Mouse (Mus musculus) liver, embryonic 12.5 days (tissue): ENCODE results near the gene Kcnma1. TPM values are rescaled to one million over a fixed set of nuclear protein-coding genes. Genes with fewer than 3 reads are reported as not detected.

ENCODE experiments used
- ATAC-seq: fragments of 200-750 bp; cut with Nextera tagmentation; 2 replicates; pipeline ENCODE4 v1.8.0; 2017; ENCODE audit warnings: moderate number of reproducible peaks, mild to moderate bottlenecking, moderate library complexity
- H3K27ac ChIP-seq: fragments of 300-500 bp; sonication (generic); 2 replicates; pipeline ENCODE4 v1.5.1; 2016; ENCODE audit warnings: mild to moderate bottlenecking
- H3K27me3 ChIP-seq: fragments of 300-500 bp; sonication (generic); replicated peaks from 2 replicates; pipeline ENCODE4 v1.6.1; 2016; ENCODE audit warnings: mild to moderate bottlenecking, moderate library complexity
- H3K36me3 ChIP-seq: fragments of 300-500 bp; sonication (generic); 2 replicates; pipeline ENCODE4 v1.6.1; 2016; ENCODE audit warnings: mild to moderate bottlenecking, moderate library complexity
- H3K4me1 ChIP-seq: fragments of 300-500 bp; sonication (generic); 2 replicates; pipeline ENCODE4 v1.6.1; 2016
- H3K4me2 ChIP-seq: fragments of 300-500 bp; sonication (generic); 2 replicates; pipeline ENCODE4 v1.6.1; 2016; ENCODE audit warnings: mild to moderate bottlenecking, moderate library complexity
- H3K4me3 ChIP-seq: fragments of 300-500 bp; sonication (generic); 2 replicates; pipeline ENCODE4 v1.5.1; 2016; ENCODE audit warnings: mild to moderate bottlenecking, moderate library complexity
- H3K9ac ChIP-seq: fragments of 300-500 bp; sonication (generic); 2 replicates; pipeline ENCODE4 v1.6.1; 2016; ENCODE audit warnings: mild to moderate bottlenecking, moderate library complexity
- H3K9me3 ChIP-seq: fragments of 300-500 bp; sonication (generic); replicated peaks from 2 replicates; pipeline ENCODE4 v1.6.1; 2016; ENCODE audit warnings: mild to moderate bottlenecking, moderate library complexity
- WGBS: fragments of 180-500 bp; shearing (Covaris S2); methylation state at CpG from one replicate; pipeline ENCODE4 v1.1.7; 2016; ENCODE audit not compliant: insufficient replicate concordance; 5-methylcytosine and 5-hydroxymethylcytosine counted together
- polyA plus RNA-seq: library from polyadenylated mRNA; unstranded; fragments of >200 nt; fragmentation: Nextera tagmentation; extraction: Ambion mirVana; gene quantifications from 2 replicates; pipeline ENCODE4 v1.2.1, GENCODE M21; 2016

Gene Kcnma1
- polyA plus RNA-seq, 1 experiment from 2014 or later, result not detected

DNA sequence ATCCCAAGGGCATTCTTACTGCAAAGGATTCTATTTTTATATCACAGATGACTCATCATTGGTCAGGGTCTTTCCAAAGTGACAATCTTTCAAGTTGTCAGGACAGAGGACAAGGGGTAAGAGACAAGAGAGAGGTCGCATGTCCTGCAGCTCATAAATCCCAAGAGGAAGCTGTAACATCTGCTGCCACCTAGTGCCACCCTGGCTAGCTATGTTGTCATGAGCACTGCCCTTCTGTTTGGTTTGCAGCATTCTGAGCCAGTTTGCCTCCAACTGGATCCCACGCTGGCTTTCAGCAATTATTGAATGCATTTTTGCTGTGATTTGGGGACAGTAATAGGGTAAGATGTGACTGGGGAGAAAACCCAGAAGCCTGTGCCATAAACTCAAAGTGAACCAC is 373.6 kb downstream of the Kcnma1 start:
- Histone ChIP-seq H3K9ac (no peak overlapping the region), H3K36me3 (no peaks in the 10 kb centered on the region), H3K27me3 (no peaks in the 10 kb centered on the region), H3K9me3 (no peaks in the 10 kb centered on the region), H3K4me2 (no peak overlapping the region), H3K4me1 (no peaks in the 10 kb centered on the region), H3K4me3 (no peak overlapping the region), H3K27ac (no peak overlapping the region)
- no peak for ATAC-seq
- 45% methylated on average over 2 of the region's 2 CpGs for WGBS

DNA sequence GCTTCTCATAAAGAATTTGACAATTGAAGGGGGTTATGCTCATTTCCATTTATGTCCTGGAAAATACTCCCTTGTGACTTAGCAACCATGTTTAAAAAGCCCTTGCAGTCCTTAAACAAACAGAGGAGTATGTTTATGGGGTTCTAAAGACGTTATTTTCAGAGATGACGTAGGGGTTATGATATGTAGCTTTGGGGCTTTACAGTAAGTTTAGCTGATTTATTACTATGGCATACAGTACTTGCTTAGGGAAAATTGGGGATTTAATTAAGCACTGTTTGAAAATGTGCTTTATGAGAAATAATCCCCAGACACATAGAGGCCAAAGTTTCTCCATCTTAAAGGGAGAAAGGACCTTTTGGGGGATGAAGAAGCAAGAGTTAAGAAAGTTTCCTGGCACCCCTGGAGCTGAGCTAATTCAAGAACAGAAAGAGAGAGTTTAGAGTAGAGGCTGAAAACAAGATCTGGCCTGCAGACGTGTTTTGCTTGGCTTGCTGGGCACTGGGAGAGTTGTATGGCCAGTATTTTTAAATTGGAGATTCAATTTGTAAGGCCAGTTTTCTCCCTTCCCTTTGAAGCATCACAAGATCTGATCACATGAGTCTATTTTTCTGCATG is 376.1 kb downstream of the Kcnma1 start:
- Histone ChIP-seq H3K27me3 (no peaks in the 10 kb centered on the region), H3K9ac (no peak overlapping the region), H3K9me3 (no peaks in the 10 kb centered on the region), H3K4me1 (no peaks in the 10 kb centered on the region), H3K4me3 (no peak overlapping the region), H3K4me2 (no peak overlapping the region), H3K36me3 (no peaks in the 10 kb centered on the region), H3K27ac (no peak overlapping the region)
- no peak for ATAC-seq
- 51% methylated on average over 3 of the region's 3 CpGs for WGBS

DNA sequence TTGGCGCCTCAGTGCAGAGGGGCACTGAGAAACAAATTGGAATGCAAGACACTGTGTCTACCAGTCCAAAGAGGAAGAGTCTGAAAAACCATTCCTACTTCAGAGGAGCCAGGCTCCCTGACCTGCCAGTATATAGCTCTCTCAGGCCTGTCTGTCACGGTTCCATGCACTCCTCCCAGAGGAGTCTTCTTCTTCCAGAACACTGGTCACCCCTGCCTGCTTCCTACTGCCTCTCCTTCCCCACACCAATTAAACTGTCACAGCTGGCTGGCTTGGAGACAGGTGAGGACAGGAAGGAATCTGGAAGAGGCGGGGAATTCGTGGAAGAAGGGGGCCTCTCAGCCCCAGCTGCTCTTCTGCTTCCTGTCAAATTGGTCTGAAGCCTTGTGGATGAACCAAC is 378.4 kb downstream of the Kcnma1 start:
- Histone ChIP-seq H3K4me3 (no peak overlapping the region), H3K27ac (no peak overlapping the region), H3K4me1 (no peaks in the 10 kb centered on the region), H3K36me3 (no peaks in the 10 kb centered on the region), H3K9me3 (no peaks in the 10 kb centered on the region), H3K9ac (no peak overlapping the region), H3K4me2 (no peak overlapping the region), H3K27me3 (no peaks in the 10 kb centered on the region)
- 41% methylated on average over 4 of the region's 4 CpGs for WGBS
- ATAC-seq, result no peak

DNA sequence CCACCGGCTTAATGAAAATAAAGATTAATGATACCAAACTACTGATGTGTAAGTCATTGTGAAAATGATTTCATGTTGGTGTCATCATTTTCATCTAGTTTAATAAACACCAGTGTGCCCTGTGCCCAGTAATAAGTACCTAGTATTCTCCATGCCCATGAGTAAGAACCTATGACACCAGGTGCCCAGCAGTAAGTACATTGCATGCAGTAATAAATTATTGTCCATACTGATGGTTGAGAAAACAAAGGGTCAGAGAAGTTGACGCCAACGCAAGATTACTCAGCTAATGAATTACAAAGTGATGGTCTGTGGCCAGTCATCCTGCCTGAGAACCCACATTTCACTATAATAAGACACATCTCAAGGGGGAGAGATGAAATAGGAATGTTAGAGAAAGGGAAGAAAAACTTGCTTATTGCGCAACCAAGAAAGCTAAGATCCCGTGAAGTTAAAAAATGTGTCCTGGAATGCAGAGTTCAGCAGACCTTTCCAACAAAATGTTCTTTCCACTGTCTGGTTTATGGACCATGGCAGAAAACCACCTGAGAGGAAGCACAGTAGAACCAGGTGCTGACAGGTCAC is 381.2 kb downstream of the Kcnma1 start:
- no peak for ATAC-seq
- no peaks in the 10 kb centered on the region for H3K9me3 ChIP-seq
- H3K36me3 ChIP-seq, result no peaks in the 10 kb centered on the region
- H3K27ac ChIP-seq, result no peak overlapping the region
- H3K4me3 ChIP-seq, result no peak overlapping the region
- H3K27me3 ChIP-seq, result no peaks in the 10 kb centered on the region
- no peak overlapping the region for H3K9ac ChIP-seq
- WGBS, result 83% methylated on average over 5 of the region's 5 CpGs
- no peaks in the 10 kb centered on the region for H3K4me1 ChIP-seq
- no peak overlapping the region for H3K4me2 ChIP-seq

DNA sequence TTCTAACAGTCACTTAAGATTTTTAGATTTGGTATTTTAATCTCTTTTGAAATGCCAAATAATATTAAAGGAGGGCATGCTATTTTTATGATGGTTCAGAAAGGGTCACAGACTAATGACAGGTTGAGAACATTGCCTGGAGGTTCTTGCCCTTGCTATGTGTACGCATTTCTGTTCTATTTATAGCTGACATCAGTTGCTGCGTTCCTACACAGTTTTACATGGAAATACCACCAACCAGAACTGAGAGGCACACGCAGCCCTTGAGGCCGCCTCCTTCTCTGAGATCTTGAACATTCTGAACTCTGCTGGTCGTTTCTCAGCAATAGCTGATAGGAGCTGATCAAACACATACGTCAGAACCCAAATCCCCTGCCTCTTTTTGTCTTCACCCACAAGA is 387.4 kb downstream of the Kcnma1 start:
- no peak overlapping the region for H3K27ac ChIP-seq
- H3K27me3 ChIP-seq, result no peaks in the 10 kb centered on the region
- H3K36me3 ChIP-seq, result no peaks in the 10 kb centered on the region
- no peak for ATAC-seq
- no peaks in the 10 kb centered on the region for H3K9me3 ChIP-seq
- no peaks in the 10 kb centered on the region for H3K4me1 ChIP-seq
- H3K4me3 ChIP-seq, result no peak overlapping the region
- H3K9ac ChIP-seq, result no peak overlapping the region
- WGBS, result 52% methylated on average over 6 of the region's 6 CpGs
- no peak overlapping the region for H3K4me2 ChIP-seq

DNA sequence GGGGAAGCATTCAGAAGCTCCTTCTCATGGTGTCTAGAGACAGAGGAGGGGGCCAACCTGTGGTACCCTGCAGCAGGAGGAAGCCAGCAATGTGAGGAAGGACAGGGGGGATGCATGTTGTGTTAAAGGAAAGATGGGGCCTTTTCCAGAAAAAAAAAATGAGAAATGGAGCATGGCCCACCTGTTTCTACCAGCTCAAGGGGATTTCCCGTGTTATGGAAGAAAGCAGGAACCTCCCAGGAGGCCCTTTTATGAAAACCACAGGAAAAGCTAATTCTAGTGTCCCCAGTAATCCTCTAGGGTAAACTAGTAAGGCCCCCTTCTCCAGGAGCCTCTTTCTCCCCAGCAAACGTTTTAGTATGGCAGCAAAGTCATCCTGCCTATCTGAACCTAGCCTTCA is 388.2 kb downstream of the Kcnma1 start:
- Histone ChIP-seq H3K4me3 (no peak overlapping the region), H3K9me3 (no peaks in the 10 kb centered on the region), H3K27ac (no peak overlapping the region), H3K9ac (no peak overlapping the region), H3K36me3 (no peaks in the 10 kb centered on the region), H3K4me2 (no peak overlapping the region), H3K4me1 (no peaks in the 10 kb centered on the region), H3K27me3 (no peaks in the 10 kb centered on the region)
- WGBS, result 25% methylated on average over 2 of the region's 2 CpGs
- no peak for ATAC-seq

DNA sequence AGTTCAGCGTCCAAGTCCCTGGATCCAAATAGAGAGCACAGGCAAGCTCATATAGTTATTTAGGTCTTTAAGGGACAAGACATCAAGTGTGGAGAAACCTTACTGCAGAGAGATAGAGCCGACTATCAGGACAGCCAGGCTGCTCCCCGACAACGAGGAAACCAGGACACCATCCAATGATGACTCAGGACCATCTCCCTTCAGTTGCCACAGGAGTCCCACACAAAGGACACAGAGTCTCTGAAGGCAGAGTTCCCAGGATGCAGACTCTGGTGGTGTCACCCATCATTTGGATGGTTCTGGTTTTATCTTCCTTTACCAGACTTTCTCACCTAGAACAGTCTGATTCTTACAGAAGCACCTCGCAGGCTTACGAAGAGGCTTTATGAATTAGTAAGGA is 388.9 kb downstream of the Kcnma1 start:
- Histone ChIP-seq H3K9me3 (no peaks in the 10 kb centered on the region), H3K4me2 (no peak overlapping the region), H3K4me3 (no peak overlapping the region), H3K4me1 (no peaks in the 10 kb centered on the region), H3K9ac (no peak overlapping the region), H3K36me3 (no peaks in the 10 kb centered on the region), H3K27ac (no peak overlapping the region), H3K27me3 (no peaks in the 10 kb centered on the region)
- 62% methylated on average over 6 of the region's 6 CpGs for WGBS
- ATAC-seq, result no peak

DNA sequence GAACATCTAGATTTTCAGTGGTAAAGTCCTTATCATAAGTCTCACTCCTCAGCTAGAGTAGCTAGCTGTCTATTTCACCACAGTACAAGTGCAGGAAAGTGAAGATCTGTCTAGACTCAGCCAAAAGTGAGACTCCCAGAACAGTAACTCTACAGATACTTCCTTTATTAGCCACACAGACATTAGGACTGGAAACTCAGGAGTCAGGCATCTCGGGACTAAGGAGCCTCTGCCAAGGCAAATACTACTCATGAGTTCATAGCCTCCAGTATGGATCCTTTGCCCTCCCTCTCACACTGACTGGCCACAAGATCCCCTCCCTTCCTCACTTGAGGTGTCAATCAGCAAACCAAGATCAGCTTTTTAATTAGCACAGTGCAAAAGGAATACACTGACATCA is 389.8 kb downstream of the Kcnma1 start:
- Histone ChIP-seq H3K9ac (no peak overlapping the region), H3K4me1 (no peaks in the 10 kb centered on the region), H3K36me3 (no peaks in the 10 kb centered on the region), H3K4me2 (no peak overlapping the region), H3K9me3 (no peaks in the 10 kb centered on the region), H3K27me3 (no peaks in the 10 kb centered on the region), H3K27ac (no peak overlapping the region), H3K4me3 (no peak overlapping the region)
- WGBS, result 48% methylated on average over 1 of the region's 1 CpGs
- ATAC-seq, result no peak

DNA sequence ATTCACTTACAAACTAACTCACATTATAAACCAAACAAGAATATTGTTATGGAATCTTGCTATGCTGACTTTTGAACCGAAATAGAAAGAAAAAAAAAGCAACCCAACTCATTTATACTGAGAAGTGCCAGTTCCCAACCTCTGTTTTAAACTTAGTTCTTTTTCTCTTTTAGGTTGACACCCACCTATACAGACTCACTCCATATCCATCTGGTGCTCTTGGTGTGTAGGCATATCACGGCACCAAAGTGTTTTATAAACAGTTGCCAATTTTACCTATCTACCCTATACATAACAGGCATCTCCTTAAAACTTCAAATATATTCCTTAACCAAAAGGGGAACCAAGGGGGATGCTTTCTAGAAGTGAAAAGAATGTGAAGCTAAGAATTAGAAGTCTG is 393.6 kb downstream of the Kcnma1 start:
- Histone ChIP-seq H3K9ac (no peak overlapping the region), H3K4me2 (no peak overlapping the region), H3K36me3 (no peaks in the 10 kb centered on the region), H3K27me3 (no peaks in the 10 kb centered on the region), H3K9me3 (no peaks in the 10 kb centered on the region), H3K4me3 (no peak overlapping the region), H3K27ac (no peak overlapping the region), H3K4me1 (no peaks in the 10 kb centered on the region)
- ATAC-seq, result no peak
- WGBS, result 54% methylated on average over 2 of the region's 2 CpGs

DNA sequence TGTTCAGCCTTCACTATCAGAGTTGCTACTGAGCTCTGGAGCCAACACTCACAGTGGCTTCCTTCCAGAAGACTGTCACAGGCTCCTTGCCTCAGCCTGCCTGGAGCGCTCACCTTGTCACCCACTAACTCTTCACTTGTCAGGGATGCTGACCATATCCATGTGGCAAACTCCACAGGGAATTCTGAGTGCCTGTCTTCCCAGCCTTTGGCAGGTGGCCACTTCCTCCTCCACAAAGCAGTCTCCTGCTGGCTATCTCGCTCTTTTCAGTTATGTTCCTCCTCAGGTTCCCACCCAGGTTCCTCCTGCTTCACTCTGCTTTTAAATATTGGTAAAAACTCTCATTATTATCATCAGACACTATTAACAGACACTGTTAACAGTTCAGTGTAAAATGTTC is 395.3 kb downstream of the Kcnma1 start:
- ATAC-seq, result no peak
- no peaks in the 10 kb centered on the region for H3K4me1 ChIP-seq
- H3K27me3 ChIP-seq, result no peaks in the 10 kb centered on the region
- H3K4me2 ChIP-seq, result no peak overlapping the region
- no peaks in the 10 kb centered on the region for H3K36me3 ChIP-seq
- 58% methylated on average over 2 of the region's 2 CpGs for WGBS
- no peak overlapping the region for H3K9ac ChIP-seq
- H3K27ac ChIP-seq, result no peak overlapping the region
- H3K4me3 ChIP-seq, result no peak overlapping the region
- H3K9me3 ChIP-seq, result no peaks in the 10 kb centered on the region

DNA sequence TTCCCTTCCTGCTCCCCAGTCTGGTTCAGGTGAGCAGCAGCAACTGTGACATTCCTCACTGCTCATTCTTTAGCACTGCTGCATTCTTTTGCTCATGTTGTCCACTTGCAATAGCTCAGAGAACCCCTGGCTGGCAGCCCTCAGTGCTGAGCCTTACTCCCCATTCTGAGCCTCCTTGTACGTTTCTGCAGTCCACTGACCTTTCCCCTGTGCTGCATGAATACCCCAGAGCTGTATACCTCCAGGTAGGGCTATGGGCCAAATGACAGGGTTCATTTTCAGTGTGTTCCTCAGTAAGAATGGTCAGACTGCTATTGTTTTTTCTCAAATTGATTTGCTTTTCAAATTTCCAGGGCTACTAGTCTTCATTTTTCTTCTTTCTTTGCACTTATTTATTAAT is 396.2 kb downstream of the Kcnma1 start:
- Histone ChIP-seq H3K27me3 (no peaks in the 10 kb centered on the region), H3K36me3 (no peaks in the 10 kb centered on the region), H3K4me3 (no peak overlapping the region), H3K9ac (no peak overlapping the region), H3K9me3 (no peaks in the 10 kb centered on the region), H3K4me1 (no peaks in the 10 kb centered on the region), H3K27ac (no peak overlapping the region), H3K4me2 (no peak overlapping the region)
- WGBS, result 19% methylated on average over 1 of the region's 1 CpGs
- ATAC-seq, result no peak

DNA sequence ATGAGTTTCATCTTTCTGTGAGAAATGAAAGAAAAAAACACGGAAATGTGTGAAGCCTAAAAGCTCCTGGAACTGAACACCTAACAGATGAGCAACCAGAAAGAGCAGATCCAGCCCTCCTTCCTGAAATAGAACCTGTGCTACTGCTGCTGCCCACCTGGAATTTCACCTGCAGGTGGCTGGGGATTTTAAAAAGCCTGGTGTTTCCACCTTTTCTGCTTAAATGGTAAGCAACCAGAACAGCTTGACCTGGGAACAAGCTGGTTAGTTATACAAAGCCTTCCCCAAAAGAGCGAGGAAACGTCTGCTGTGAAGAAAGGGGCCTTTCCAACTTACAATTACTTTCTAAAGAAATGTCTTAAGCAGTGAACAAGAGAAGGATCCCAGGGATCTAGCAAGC is 404.2 kb downstream of the Kcnma1 start:
- Histone ChIP-seq H3K4me3 (no peak overlapping the region), H3K4me2 (no peak overlapping the region), H3K36me3 (no peaks in the 10 kb centered on the region), H3K9me3 (no peaks in the 10 kb centered on the region), H3K4me1 (no peaks in the 10 kb centered on the region), H3K9ac (no peak overlapping the region), H3K27me3 (no peaks in the 10 kb centered on the region), H3K27ac (no peak overlapping the region)
- 57% methylated on average over 3 of the region's 3 CpGs for WGBS
- ATAC-seq, result no peak

DNA sequence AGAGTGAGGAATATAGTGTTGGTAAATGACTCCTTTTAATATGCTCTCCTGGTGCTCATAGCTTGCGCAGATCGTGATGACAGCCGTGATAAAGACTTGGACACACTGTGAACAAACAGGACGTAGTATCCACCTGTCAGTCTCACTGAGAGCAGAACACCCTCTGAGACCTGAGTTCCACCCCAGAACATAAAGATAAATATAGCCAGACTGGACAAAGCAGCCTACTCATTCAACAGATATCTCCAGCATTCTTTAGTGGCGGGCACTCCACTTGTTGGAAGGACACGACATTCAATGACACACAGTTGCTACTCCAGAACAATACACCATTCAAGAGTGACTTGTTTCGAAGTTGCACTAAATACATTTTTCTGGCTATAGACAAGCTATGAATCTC is 408.6 kb downstream of the Kcnma1 start:
- no peak overlapping the region for H3K27ac ChIP-seq
- H3K4me1 ChIP-seq, result no peaks in the 10 kb centered on the region
- H3K27me3 ChIP-seq, result no peaks in the 10 kb centered on the region
- no peak overlapping the region for H3K9ac ChIP-seq
- H3K9me3 ChIP-seq, result no peaks in the 10 kb centered on the region
- no peak overlapping the region for H3K4me2 ChIP-seq
- no peak for ATAC-seq
- WGBS, result 72% methylated on average over 7 of the region's 7 CpGs
- no peak overlapping the region for H3K4me3 ChIP-seq
- no peaks in the 10 kb centered on the region for H3K36me3 ChIP-seq
